Mouse (Mus musculus): ENCODE measurements around the gene Gm47996.
"Not testable (repeated sequence)": the region's sequence is repeated elsewhere in the genome, so short reads cannot be mapped to it uniquely, and the experiment has no call there.

Gene Gm47996

DNA sequence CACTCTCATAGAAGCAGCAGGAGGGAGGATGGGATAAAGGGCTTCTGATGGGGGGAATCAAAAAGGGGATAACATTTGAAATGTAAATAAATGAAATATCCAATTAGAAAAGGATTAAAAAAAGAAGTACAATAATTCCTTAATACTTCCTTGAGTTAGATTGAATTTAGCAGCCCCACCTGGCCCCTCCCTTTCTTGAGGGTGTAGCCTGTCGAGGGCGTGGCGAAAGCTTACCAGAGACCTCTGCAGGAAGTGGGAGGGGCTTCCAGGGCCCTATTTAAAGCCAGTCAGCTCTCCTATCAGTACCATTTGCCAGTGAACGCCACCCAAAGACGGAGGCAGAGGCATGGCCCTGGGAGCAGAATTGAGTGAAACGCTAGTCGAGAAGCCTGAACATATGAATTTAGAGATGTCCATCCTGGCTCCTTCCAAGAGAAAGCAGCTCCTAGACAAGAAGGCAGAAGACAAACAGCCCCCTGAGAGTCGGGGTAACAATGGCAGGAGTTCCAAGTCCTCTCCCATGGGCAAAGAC, at the start of gene Gm47996:
Gene Gm47996 (plus strand): TSS at position 308 of the 532 bp plus-strand sequence.
- not testable (repeated sequence) for DNase-seq (ENCODE audit: low spot score)

DNA sequence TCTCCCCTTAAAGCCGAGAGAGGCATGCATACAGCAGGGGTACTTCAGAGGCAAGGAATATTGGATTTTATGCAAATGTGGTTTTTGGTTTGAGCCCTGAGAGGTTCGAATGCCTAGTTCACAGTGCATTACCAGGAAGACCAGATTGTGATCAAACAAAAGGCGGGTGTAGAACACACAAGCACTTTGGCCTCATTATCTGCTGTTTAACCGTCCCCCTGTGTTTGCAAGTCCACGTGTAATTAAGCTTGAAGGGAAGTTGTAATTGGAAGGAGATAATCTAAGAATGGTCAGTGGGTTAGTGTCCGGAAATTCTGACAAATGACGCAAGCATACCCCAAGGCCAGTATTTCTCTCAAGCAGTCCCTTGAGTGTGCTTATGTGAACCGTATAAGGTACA, 43.9 kb upstream of the Gm47996 start:
- no peak for DNase-seq (ENCODE audit: low spot score)

DNA sequence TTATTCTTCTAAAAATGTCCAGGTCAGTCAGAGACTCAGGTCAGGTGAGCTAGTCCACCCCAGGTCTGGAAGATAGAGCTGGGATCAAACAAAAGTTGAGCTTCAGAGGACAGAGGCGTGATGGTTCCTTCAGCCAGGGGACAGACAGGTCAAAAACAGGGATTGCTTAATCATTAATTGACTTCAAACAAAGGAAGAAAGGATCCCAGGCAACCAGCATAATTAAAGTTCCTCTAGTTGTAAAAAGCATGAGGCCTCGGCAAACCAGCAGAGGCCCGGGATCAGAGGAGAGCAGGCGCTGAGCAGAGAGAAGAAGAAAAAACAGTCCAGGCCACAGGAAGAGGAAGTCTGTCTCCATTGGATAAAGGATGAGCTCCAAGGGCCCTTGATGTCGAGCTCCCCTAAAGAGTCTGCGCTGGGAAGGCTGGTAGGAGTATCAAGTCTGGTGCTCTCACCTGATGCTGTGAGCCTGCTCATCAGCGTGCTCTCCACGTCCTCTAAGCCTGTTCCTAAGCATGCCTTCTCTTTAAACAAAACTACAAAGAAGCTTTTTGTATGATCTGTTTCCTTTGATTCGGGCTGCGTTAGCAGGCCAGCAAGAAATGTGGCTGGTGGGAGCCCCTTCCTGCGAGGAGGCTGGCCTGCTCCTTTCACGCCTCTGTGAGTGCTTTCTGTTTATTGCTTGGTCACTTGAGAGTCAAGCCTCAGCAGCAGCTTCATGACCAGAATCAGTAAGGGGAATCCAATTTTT, 42.5 kb upstream of the Gm47996 start:
- no peak for DNase-seq (ENCODE audit: low spot score)

DNA sequence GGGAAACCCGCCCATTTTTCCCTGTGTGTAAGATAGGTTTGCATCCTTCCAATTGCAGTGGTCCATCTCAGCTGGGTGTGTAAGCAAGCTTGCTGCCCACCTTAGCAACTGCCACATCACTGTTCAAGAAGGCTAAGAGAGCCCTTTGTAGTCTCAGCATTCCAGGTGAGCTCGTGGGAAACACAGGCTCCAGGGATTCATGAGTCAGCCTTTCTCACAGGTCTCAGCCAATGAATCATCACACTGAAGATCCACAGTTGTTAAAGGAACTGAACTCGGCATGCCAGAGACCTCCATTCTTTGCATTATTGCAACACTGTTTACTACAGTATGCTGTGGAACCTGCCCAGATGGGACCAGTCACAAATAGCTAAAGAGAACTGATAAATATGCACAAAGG, 41.3 kb upstream of the Gm47996 start:
- no peak for DNase-seq (ENCODE audit: low spot score)

DNA sequence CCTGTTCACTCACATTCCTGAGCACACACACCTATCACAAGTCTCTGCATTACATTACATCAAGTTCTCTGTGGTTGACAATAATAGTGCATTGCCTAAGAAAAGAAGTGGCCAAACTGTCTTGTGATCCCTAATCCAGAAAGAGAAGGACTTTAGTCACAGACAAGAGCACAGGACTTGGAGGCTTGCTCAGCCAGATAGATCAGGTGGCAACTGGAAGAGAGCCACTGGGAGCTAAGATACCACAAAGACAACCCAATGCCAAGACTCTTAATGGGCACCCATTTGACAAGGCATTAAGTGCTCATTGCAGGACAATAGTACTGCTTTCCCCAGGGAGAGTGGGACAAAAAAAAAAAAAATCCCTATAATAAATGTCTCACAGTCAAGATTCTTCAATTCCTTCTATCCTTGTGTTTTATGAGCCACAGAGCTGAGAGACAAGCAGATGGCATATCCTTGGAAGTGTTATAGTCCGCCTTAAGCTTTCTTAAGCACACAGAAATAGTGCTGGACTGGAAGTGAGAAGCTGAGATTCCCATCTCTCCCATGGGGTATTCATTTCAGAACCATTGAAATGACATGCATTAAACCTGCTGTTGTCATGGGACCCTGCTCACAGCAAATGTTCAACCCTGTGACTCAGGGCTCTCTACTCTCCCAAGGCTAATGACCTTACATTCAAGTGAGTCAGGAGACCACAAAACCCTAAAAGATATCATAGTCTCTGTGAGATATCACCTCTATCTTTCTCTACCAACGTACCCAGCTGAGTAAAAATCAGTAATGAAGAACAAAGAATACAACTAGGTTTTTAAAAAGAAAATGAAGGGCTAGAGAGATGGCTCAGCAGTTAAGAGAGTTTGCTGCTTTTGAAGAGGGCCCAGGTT, 38.1 kb upstream of the Gm47996 start:
- no peak for DNase-seq (ENCODE audit: low spot score)

DNA sequence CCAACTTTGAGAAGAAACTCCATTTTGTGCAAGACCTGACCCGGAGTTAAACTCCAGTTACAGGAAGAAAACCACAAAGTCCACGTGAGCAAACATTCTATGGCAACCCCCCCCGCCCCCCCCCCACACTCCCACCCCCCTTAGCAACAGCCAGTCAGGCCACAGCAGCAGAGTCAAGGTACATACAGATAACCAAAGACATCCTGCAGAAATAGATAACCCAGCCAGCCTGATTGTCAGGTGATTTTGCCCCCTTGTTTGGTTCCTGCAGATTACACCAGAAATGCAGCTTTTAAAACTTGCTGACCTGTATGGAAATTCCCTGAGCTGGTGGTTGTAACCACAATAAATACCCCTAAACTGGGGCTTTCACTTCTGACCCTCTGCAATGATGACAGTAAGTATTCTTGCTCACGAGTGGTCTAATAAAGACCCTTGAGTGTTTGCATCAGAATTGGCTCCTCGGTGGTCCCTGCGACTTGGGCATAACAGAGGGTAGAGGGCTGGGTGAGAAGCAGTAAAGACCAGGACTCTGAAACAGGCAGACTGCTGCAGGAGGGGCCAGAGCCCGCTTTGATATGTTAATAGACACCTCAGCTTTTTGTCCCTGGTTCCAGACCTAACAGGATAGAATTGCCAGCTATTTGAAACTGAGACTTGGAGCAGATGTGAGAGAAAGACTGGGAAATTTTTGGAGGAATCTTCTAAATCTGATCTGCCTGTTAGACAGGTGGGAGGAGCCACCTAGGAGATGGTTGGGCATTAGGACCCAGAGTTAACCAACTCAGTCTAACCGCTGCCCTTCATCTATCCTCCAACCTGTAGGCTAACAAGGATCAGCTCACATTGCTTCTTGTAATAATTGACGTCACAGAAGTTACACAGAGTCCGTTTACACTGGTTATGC, 32.6 kb upstream of the Gm47996 start:
- DNase-seq (ENCODE audit: low spot score) = no peak

DNA sequence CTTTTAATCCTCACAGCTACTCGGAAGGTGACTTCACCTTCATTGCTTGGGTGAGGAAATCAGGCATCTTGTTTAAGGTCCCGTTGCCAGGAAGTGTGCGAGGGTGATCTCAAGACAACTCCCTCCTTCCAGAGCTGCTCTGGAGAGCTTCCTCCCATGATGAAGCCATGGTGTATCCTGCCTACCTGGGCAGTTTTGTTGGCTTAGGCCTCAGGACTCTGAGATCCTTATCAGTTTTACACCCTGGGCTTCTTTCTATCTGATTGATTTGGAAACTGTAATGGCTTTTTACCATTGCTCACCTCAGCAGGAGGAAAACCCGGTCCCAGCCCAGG, 32.0 kb upstream of the Gm47996 start:
- DNase-seq (ENCODE audit: low spot score) = no peak

DNA sequence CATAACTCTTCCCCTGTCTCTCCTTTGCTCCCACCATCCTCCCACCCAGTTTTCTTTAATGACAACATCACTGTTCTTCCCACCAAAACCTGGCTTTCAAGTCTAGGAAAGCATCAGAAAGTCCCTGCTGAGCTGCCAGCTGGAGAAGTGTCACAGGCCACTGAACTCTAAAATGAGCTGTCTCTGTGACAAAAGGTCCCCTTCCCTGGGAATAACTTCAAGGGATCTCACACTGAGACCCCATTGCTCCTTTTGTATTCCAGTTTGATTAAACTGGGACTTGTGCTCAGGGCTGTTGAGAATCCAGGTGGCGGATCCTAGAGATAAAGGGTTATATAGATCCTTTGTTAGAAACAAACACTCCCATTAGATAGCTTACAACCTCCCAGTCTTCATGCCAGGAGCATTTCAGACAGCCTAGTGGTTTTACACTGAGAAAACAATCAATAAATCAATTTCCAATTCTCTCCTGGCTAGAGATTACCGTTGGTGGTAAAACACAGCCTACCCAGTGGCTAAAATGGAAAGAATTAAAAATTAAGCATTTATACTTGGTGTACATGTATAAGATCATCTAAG, 31.3 kb upstream of the Gm47996 start:
- no peak for DNase-seq (ENCODE audit: low spot score)

DNA sequence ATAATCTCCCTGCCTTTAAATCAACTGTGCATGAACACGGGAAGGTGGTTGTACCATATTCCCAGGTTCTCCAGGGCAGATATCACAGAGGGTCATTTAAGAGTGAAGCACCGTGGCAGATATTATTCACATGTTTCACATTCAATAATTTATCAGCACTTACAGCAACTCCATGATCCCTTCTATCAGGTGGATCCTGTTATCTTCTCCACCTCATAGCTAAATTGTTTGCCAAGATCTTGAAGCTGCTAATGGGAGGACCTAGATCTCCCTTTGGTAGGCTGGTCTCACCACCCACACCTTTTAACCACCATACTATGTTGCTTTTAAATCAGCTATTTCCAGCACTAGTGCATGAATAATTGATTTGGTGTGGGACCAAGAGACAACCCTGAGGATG, 29.8 kb upstream of the Gm47996 start:
- no peak for DNase-seq (ENCODE audit: low spot score)

DNA sequence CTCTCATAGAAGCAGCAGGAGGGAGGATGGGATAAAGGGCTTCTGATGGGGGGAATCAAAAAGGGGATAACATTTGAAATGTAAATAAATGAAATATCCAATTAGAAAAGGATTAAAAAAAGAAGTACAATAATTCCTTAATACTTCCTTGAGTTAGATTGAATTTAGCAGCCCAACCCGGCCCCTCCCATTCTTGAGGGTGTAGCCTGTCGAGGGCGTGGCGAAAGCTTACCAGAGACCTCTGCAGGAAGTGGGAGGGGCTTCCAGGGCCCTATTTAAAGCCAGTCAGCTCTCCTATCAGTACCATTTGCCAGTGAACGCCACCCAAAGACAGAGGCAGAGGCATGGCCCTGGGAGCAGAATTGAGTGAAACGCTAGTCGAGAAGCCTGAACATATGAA, 27.7 kb upstream of the Gm47996 start, which contains the start of gene Gm47985:
Gene Gm47985 (plus strand): TSS at position 272 of the 400 bp plus-strand sequence.
- not testable (repeated sequence) for DNase-seq (ENCODE audit: low spot score)

DNA sequence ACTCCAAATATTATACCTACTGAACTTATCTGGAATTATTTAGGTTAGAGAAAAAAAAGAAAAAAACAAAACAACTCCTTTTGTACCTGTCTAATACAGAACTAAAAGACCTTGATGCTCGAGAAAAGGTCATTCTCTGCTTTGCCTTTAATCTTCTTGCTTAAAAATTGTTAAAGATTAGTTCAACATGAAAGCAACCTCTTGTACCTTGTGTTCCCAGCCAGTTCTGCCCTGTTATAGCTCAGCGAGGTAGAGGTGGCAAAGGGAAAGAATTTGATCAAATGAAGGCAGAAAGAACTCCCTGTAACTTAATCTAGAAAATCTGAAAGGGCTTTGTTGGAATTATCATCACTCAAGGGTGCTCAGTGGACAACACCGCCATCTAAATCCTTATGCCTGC, 23.7 kb upstream of the Gm47996 start:
- DNase-seq (ENCODE audit: low spot score) = not testable (repeated sequence)

DNA sequence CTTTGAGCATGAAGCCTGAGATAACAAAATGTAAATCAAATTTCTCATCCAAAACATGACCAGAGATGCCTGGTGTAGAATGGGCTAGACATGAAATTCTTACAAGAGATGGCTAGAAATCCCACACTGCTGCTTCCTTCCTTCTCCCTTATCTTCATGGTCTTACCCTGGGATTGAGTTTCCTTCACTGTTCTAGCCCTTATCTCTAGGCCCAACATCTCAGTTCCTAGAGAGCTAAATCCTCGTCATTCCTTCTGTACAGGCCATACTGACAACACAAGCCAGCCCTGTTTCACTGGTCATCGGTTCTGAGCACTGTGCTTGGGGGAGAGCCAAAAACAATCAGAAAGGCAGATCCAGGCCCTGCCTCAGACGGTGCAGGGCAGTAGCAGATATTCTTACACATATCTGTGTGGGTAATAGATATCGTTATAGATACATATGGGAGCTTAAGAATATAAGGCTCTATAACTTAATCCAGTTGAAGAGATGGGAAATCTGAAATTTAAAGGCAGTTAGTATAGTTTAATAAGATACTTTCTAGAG, 23.0 kb upstream of the Gm47996 start:
- not testable (repeated sequence) for DNase-seq (ENCODE audit: low spot score)

DNA sequence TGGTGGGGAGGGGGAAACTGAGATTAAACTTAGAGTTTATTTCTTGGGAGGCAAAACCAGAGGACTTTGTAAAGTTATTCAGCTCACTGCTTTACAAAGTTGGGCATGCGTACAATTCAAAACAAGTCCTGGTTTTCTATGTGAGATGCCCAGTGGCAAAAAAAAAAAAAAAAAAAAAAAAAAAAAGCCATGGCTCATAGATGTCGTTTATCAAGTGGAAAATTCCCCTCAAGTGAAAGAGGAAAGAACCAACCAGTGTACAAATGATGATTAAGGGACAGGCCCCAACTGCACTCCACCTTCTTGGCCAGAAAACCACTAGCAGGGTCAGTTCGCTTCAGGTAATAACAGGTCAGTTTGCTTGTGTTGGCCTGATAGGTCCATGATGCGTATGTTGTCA, 21.5 kb upstream of the Gm47996 start:
- no peak for DNase-seq (ENCODE audit: low spot score)

DNA sequence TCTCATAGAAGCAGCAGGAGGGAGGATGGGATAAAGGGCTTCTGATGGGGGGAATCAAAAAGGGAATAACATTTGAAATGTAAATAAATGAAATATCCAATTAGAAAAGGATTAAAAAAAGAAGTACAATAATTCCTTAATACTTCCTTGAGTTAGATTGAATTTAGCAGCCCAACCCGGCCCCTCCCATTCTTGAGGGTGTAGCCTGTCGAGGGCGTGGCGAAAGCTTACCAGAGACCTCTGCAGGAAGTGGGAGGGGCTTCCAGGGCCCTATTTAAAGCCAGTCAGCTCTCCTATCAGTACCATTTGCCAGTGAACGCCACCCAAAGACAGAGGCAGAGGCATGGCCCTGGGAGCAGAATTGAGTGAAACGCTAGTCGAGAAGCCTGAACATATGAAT, 17.9 kb upstream of the Gm47996 start, which contains the start of gene Gm8947:
Gene Gm8947 (plus strand): TSS at position 302 of the 400 bp plus-strand sequence.
- DNase-seq (ENCODE audit: low spot score) = not testable (repeated sequence)

DNA sequence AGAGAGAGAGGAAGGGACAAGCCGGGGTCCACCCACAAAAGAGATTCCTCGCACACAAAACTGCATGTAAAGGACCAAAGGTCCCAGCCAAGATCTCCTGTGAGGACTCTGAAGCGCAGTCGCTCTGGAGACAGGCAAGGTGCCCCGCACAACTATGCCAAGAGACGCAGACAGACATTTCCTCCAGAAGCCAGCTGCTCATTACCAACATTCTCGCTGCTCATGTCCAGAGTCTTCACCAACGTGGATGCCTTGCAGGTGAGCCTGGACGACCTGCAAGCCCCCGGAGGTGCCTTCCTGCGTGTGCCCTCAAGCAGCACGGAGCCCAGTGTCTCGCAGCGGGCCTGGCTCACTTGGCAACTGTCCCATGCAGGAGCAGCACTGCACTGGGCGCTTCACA, 17.2 kb upstream of the Gm47996 start:
- DNase-seq (ENCODE audit: low spot score) = not testable (repeated sequence)

DNA sequence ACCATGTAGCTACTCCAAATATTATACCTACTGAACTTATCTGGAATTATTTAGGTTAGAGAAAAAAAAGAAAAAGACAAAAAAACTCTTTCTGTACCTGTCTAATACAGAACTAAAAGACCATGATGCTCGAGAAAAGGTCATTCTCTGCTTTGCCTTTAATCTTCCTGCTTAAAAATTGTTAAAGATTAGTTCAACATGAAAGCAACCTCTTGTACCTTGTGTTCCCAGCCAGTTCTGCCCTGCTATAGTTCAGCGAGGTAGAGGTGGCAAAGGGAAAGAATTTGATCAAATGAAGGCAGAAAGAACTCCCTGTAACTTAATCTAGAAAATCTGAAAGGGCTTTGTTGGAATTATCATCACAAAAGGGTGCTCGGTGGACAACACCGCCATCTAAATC, 13.9 kb upstream of the Gm47996 start:
- not testable (repeated sequence) for DNase-seq (ENCODE audit: low spot score)

DNA sequence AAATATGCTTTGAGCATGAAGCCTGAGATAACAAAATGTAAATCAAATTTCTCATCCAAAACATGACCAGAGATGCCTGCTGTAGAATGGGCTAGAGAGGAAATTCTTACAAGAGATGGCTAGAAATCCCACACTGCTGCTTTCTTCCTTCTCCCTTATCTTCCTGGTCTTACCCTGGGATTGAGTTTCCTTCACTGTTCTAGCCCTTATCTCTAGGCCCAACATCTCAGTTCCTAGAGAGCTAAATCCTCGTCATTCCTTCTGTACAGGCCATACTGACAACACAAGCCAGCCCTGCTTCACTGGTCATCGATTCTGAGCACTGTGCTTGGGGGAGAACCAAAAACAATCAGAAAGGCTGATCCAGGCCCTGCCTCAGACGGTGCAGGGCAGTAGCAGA, 13.2 kb upstream of the Gm47996 start:
- not testable (repeated sequence) for DNase-seq (ENCODE audit: low spot score)

DNA sequence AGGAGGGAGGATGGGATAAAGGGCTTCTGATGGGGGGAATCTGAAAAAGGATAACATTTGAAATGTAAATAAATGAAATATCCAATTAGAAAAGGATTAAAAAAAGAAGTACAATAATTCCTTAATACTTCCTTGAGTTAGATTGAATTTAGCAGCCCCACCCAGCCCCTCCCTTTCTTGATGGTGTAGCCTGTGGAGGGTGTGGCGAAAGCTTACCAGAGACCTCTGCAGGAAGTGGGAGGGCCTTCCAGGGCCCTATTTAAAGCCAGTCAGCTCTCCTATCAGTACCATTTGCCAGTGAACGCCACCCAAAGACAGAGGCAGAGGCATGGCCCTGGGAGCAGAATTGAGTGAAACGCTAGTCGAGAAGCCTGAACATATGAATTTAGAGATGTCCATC, 11.8 kb upstream of the Gm47996 start, which contains the start of gene Gm47995:
Gene Gm47995 (plus strand): TSS at position 329 of the 400 bp plus-strand sequence.
- DNase-seq (ENCODE audit: low spot score) = not testable (repeated sequence)

DNA sequence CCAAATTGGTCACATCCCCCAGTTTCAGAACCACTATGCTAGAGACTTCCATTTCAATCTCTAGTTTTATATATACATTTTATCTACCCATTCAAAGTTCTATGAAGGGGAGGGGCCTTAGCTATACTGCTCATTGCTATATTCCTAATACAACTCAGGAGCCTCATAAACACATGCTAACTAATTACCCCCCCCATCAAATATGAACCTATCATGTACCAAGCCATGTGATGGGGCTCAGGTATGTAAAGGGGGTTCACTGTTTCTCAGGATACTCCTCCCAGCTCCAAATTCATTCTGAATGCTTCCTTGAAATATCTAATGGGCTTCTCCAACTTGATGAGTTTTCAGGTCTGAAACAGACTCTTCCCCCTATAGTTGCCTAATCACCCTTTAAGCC, 9.3 kb upstream of the Gm47996 start:
- not testable (repeated sequence) for DNase-seq (ENCODE audit: low spot score)

DNA sequence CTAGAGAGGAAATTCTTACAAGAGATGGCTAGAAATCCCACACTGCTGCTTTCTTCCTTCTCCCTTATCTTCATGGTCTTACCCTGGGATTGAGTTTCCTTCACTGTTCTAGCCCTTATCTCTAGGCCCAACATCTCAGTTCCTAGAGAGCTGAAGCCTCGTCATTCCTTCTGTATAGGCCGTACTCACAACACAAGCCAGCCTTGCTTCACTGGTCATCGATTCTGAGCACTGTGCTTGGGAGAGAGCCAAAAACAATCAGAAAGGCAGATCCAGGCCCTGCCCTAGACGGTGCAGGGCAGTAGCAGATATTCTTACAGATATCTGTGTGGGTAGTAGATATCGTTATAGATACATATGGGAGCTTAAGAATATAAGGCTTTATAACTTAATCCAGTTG, 7.2 kb upstream of the Gm47996 start:
- not testable (repeated sequence) for DNase-seq (ENCODE audit: low spot score)

DNA sequence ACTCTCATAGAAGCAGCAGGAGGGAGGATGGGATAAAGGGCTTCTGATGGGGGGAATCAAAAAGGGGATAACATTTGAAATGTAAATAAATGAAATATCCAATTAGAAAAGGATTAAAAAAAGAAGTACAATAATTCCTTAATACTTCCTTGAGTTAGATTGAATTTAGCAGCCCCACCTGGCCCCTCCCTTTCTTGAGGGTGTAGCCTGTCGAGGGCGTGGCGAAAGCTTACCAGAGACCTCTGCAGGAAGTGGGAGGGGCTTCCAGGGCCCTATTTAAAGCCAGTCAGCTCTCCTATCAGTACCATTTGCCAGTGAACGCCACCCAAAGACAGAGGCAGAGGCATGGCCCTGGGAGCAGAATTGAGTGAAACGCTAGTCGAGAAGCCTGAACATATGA, 6.1 kb upstream of the Gm47996 start, which contains the start of gene 3110040M04Rik:
Gene 3110040M04Rik (plus strand): TSS at position 304 of the 400 bp plus-strand sequence.
- DNase-seq (ENCODE audit: low spot score) = not testable (repeated sequence)
